15 mouse cellular contexts compared by ENCODE assay signal in the genomic region with DNA sequence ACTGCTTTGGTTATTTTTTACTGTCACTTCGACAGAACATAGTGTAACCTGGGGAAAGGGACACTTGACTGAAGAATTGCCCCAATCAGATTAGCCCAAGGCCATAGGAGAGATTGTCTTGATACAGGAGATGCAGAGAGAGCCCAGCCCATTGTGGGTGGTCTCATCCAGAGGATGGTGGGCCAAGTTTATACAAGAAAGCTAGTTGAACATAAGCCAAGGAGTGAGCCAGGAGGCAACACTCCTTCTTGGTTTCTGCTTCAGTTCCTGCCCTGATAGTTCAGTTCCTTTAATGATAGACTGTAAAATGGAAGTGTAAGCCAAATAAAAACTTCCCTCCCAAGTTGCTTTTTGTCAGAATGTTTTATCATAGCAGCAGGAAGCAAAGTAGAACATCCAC.
"Had no signal": no experiment of that assay in that cellular context is flagged by ENCODE, and none has a peak within 500 bp of the region (broad histone marks: within the 10 kb centered on the region; RNA-seq: fewer than 3 reads in every experiment).

No protein-coding gene starts in this region.

- DNase-seq: retina, postnatal 1 day; right cerebral cortex, adult 18-20 months; right cerebral cortex, postnatal 14 days; right cerebral cortex, postnatal 25 days; right cerebral cortex, postnatal 4 days; spleen, adult 18-20 months; thymus, adult 18-20 months; thymus, adult 2 months; thymus, postnatal 14 days; thymus, postnatal 25 days; thymus, postnatal 36 days; thymus, postnatal 4 days had no signal

- H3K4me1 ChIP-seq: neural tube, embryonic 15.5 days; stomach, embryonic 15.5 days had no signal

- H3K27ac ChIP-seq: neural tube, embryonic 15.5 days; stomach, embryonic 15.5 days; stomach, postnatal 0 days had no signal

- H3K9me3 ChIP-seq: neural tube, embryonic 15.5 days; stomach, embryonic 15.5 days had no signal

- H3K27me3 ChIP-seq: neural tube, embryonic 15.5 days; stomach, embryonic 15.5 days had no signal

- H3K9ac ChIP-seq: neural tube, embryonic 15.5 days; stomach, embryonic 15.5 days had no signal

- H3K4me3 ChIP-seq: neural tube, embryonic 15.5 days; stomach, embryonic 15.5 days had no signal

- H3K36me3 ChIP-seq: neural tube, embryonic 15.5 days; stomach, embryonic 15.5 days had no signal

- H3K4me2 ChIP-seq: neural tube, embryonic 15.5 days; stomach, embryonic 15.5 days had no signal
